Mouse (Mus musculus): Measurements from ENCODE around the gene Gm3248.
"Not testable (repeated sequence)": the region's sequence is repeated elsewhere in the genome, so short reads cannot be mapped to it uniquely, and the experiment has no call there.

DNA sequence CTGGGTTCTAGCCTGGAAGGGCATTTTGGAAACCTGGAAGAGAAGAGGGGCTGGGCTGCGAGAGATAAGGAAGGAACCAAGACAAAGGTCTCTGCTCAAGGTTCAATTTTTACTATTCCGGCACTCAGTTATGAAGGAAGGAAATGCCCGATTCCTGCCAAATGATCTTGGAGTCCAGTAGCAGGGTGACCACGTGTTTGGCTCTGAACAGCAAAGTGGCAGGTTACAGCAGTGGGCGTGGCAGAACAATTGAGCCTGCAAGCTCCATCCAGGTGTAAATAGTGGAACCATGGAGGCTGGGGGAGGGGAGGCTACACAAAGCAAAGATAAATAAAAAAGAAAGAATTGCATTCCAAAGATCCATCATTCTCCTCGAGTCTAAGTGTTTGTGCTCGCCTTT lies 38.3 kb downstream of the Gm3248 start:
- not testable (repeated sequence) for TF ChIP-seq CTCF (IDR thresholded peaks at IDR 0.05; ENCODE audit: low read depth, low read length); POLR2A (IDR thresholded peaks at IDR 0.05; ENCODE audit: extremely low read depth, insufficient read depth, low read length)
